Mouse (Mus musculus) testis, postnatal 14 days (tissue): ENCODE results near the gene Tmem38a.

Experiments used
- DNase-seq: peaks from one replicate; pipeline ENCODE4 v3.0.0; 2021; ENCODE audit warnings: low spot score

Gene Tmem38a

DNA sequence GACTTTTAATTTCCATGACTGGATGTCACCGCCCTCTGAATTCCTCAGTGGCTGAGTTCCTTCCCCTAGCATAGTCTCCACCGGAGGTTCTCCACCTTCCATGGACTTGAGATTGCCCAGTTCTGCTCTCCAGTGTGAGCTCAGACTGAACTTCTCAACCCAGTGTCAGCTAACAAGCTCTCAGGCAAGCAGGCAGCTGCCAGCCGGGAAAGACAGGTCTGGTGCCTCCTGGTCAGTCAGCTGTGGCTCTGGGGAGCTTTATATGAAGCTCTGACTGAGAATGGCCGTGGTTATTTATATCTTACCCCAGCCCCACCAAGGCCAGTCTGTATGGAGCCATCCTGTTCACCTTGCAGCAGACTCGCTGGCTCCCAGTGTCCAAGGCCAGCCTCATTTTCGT is 12.5 kb downstream of the Tmem38a start:
- DNase-seq: no peak

DNA sequence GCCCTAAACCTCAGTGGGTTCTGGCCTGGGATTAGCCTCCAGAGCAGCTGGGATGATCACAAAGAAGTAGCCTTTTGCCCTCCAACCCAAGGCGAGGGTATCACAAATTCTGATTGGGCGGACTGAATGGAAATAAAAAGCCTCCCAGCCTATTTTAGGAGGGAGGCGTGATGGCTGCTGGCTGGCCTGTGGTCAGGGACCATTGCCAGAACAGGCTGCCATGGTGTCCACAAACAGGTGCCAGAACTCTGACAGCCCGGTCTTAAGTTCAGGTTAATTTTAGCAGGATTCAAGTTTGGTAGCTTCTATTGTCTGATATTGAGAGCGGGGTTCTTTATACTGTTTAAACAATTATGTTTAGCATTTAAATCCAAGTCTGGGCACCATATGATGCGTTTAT is 16.0 kb downstream of the Tmem38a start:
- DNase-seq: no peak

DNA sequence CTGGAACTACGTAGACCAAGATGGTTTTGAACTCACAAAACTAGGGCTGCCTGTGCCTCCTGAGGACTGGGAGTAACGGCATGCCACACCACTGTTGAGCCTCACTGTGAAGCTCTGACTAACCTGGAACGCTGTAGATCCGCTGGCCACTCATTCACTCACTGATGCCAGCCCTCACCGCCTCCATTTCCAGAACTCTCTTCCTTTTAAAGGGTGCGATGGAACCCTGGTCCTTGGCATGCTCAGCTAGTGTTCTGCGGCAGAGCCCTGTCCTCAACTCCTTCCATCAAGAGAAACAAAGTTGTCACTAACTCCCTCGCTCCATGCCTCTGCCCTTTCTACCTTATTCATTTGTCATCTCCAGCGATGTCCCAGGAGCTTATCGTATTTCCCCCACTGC is 17.0 kb downstream of the Tmem38a start:
- DNase-seq: no peak

DNA sequence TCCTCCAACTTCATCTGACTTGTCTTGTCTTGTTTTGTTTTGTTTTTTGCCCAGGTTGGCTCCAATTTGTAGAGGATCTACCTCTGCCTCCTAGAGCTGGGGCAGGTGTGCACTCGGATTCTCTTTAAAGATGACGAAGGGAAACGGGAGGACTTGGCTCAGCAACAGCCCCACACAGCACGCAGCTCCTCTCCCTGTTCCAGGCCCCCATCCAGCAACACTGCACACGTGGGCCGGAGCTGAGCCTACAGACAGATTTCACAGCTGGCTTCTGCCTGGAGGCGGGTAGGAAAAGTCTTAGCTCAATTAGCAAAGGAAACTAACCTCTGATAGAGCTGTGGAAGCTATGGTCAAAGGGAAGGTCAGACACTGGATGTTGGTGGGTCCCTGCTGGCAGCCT is 17.4 kb downstream of the Tmem38a start:
- no peak for DNase-seq

DNA sequence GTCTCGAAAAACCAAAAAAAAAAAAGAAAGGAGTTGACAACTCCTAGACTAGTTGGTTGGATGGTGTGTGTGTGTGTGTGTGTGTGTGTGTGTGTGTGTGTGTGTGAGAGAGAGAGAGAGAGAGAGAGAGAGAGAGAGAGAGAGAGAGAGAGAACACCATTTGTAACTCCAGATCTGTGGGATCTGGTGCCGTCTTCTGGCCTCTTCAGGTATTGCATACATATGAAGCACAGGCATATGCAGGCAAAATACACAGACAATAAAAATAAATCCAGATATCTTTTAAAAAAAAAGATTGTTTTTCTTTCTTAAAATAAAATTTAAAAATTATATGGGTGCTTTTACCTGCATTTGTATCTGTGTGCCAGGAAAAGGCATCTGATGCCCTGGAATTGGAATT is 18.3 kb downstream of the Tmem38a start:
- no peak for DNase-seq
